Mouse (Mus musculus) liver, adult 2 months (tissue): ENCODE data around the gene Cnih1.

Source experiments
- CTCF ChIP-seq: fragments of 200-500 bp; IDR thresholded peaks from 2 replicates; pipeline ENCODE4 v1.5.1; 2011; ENCODE audit warnings: low read depth, low read length, control low read depth
- POLR2A ChIP-seq: fragments of 200-500 bp; IDR thresholded peaks from 2 replicates; pipeline ENCODE4 v1.6.1; 2011; ENCODE audit warnings: low read length, control low read depth; ENCODE audit not compliant: insufficient read depth; ENCODE audit errors: extremely low read depth

DNA sequence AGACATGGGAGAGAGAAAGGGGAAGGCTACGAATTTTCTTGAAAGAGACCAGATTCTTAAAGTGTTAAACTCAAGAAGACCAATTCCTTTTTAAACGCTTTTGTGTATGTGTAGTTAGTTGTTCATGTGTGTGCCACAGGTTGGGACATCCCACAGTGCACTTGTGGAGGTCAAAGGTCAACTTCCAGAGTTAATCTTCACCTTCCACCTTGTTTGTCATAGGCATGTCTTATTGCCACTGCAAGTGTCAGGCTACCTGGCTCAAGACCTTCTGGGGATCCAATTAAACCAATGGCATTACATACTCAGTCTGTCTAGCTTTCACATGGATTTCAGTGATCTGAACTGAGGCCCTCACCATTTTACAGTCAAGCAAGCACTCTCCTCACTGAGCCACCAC, 35.8 kb upstream of the Cnih1 start:
- TF ChIP-seq POLR2A = no peak
- no peak for TF ChIP-seq CTCF
